Mouse (Mus musculus) G1E (cell line): ENCODE results near the gene Zfp384. TPM values are rescaled to one million over a fixed set of nuclear protein-coding genes. Genes with fewer than 3 reads are reported as not detected.
"Not testable (repeated sequence)": the region's sequence is repeated elsewhere in the genome, so short reads cannot be mapped to it uniquely, and the experiment has no call there.

Source experiments
- ATAC-seq: 2 replicates; pipeline ENCODE4 v1.8.0; 2016; ENCODE audit warnings: mild to moderate bottlenecking; ENCODE audit not compliant: insufficient number of reproducible peaks, poor library complexity, low FRiP score, severe bottlenecking; ENCODE audit errors: extremely low read depth
- DNase-seq: peaks from one replicate; pipeline ENCODE4 v3.0.0; 2012; ENCODE audit warnings: low spot score
- H3K27me3 ChIP-seq: 2 replicates; pipeline ENCODE4 v1.6.1; 2012; ENCODE audit warnings: mild to moderate bottlenecking, low read length, inconsistent platforms; ENCODE audit not compliant: insufficient read depth
- H3K36me3 ChIP-seq: replicated peaks from 2 replicates; pipeline ENCODE3; 2012; ENCODE audit warnings: mild to moderate bottlenecking, inconsistent platforms
- H3K4me1 ChIP-seq: 2 replicates; pipeline ENCODE4 v1.6.1; 2012; ENCODE audit warnings: low read depth, low read length, inconsistent platforms, mixed read lengths; ENCODE audit not compliant: insufficient read depth
- H3K4me3 ChIP-seq: 2 replicates; pipeline ENCODE4 v1.5.1; 2012; ENCODE audit warnings: low read depth, mild to moderate bottlenecking, inconsistent platforms, low read length, moderate library complexity, mixed read lengths
- H3K9me3 ChIP-seq: replicated peaks from 2 replicates; pipeline ENCODE4 v1.6.1; 2012; ENCODE audit warnings: inconsistent platforms
- CTCF ChIP-seq: IDR thresholded peaks from 2 replicates; pipeline ENCODE4 v1.5.1; 2012; ENCODE audit warnings: low read depth, low read length, inconsistent platforms, mixed read lengths
- GATA1 ChIP-seq: IDR thresholded peaks from 2 replicates; pipeline ENCODE4 v1.6.1; 2012; ENCODE audit warnings: borderline replicate concordance, low read length, inconsistent platforms, mixed read lengths
- GATA2 ChIP-seq: IDR thresholded peaks from 2 replicates; pipeline ENCODE4 v1.6.1; 2012; ENCODE audit warnings: low read depth, low read length, inconsistent platforms, borderline replicate concordance
- POLR2AphosphoS5 ChIP-seq: IDR thresholded peaks from 2 replicates; pipeline ENCODE4 v1.6.1; 2012; ENCODE audit warnings: low read depth, low read length, inconsistent platforms; ENCODE audit not compliant: insufficient replicate concordance
- TAL1 ChIP-seq: conservative IDR thresholded peaks from 2 replicates; pipeline ENCODE4 v1.6.1; 2012; ENCODE audit warnings: low read depth, low read length, inconsistent platforms, mixed read lengths
- polyA plus RNA-seq: library from polyadenylated mRNA; stranded (reverse); fragments of >175 nt; gene quantifications from 2 replicates; pipeline ENCODE4 v1.2.3, GENCODE M21; 2012
- total RNA-seq, 2 experiments: library from RNA; stranded (forward) in 1 of 2; stranded (reverse) in 1 of 2; fragments of 200-1000 nt in 1 of 2; fragments of >200 nt in 1 of 2; fragmentation: Nextera tagmentation in 1 of 2; gene quantifications; 2 replicates each; pipeline ENCODE4 v1.2.3; 2014 to 2017

Gene Zfp384
- total and polyA plus RNA-seq, 3 experiments, result 22.9 to 71.2 (median 51.7) TPM

GRCm38 (mm10) chr6:125046691-125047090 is 37.7 kb downstream of the Zfp384 start:
- ATAC-seq, result peak; percentile 68
- Histone ChIP-seq H3K4me3 (no peak overlapping the region), H3K27me3 (no peaks in the 10 kb centered on the region), H3K9me3 (no peaks in the 10 kb centered on the region), H3K4me1 (peaks cover 18% of the 10 kb centered on the region), H3K36me3 (peaks cover 91% of the 10 kb centered on the region)
- peak; percentile 57 for DNase-seq
- peak; percentile 85 for TF ChIP-seq CTCF
- TF ChIP-seq TAL1, result no peak

GRCm38 (mm10) chr6:125049678-125050077 is 40.7 kb downstream of the Zfp384 start, which contains the start of gene Acrbp:
Acrbp (plus strand) TSS chr6:125049689.
- DNase-seq, result no peak
- Histone ChIP-seq H3K4me1 (peaks cover 10% of the 10 kb centered on the region; the same call in 1 of the 2 replicates), H3K27me3 (no peaks in the 10 kb centered on the region), H3K4me3 (no peak within 1 kb of the TSS), H3K36me3 (peaks cover 89% of the 10 kb centered on the region), H3K9me3 (no peaks in the 10 kb centered on the region)
- no peak for ATAC-seq
- no peak for TF ChIP-seq CTCF
- no peak for TF ChIP-seq GATA1
- TF ChIP-seq POLR2AphosphoS5, result no peak
- no peak for TF ChIP-seq GATA2
- TF ChIP-seq TAL1, result no peak

DNA sequence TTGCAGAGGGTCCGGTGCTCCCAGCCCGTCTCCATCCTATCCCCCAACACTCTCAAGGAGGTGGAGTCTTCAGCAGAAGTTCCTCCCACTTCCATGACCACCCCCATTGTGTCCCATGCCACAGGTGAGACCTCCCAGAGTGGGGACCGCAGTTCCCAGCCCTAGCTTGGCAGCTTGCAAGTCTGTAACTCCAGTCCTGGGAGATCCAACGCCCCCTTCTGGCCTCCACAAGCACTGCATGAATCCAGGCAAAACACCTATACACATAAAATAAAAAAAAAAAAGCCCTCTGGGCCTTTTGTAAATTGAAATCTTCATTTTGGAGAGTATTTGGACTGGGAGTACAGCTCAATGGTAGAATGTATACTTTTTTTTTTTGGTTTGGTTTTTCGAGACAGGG is 42.3 kb downstream of the Zfp384 start:
- H3K9me3 ChIP-seq, result no peaks in the 10 kb centered on the region
- TF ChIP-seq GATA2 (no peak), CTCF (peak; percentile 10; the same call in 1 of the 2 replicates)
- DNase-seq, result no peak
- peaks cover 83% of the 10 kb centered on the region for H3K36me3 ChIP-seq
- H3K4me1 ChIP-seq, result peaks cover 10% of the 10 kb centered on the region; the same call in 1 of the 2 replicates
- no peak overlapping the region for H3K4me3 ChIP-seq
- H3K27me3 ChIP-seq, result no peaks in the 10 kb centered on the region
- ATAC-seq, result no peak

GRCm38 (mm10) chr6:125061493-125061892 is 52.5 kb downstream of the Zfp384 start:
- no peak for TF ChIP-seq GATA2
- TF ChIP-seq GATA1, result no peak
- no peak for TF ChIP-seq TAL1
- TF ChIP-seq POLR2AphosphoS5, result no peak
- no peak for TF ChIP-seq CTCF
- ATAC-seq, result no peak
- peaks cover 12% of the 10 kb centered on the region for H3K4me1 ChIP-seq
- no peak overlapping the region for H3K4me3 ChIP-seq
- no peaks in the 10 kb centered on the region for H3K36me3 ChIP-seq
- DNase-seq, result no peak
- H3K27me3 ChIP-seq, result peaks cover 32% of the 10 kb centered on the region
- no peaks in the 10 kb centered on the region for H3K9me3 ChIP-seq

DNA sequence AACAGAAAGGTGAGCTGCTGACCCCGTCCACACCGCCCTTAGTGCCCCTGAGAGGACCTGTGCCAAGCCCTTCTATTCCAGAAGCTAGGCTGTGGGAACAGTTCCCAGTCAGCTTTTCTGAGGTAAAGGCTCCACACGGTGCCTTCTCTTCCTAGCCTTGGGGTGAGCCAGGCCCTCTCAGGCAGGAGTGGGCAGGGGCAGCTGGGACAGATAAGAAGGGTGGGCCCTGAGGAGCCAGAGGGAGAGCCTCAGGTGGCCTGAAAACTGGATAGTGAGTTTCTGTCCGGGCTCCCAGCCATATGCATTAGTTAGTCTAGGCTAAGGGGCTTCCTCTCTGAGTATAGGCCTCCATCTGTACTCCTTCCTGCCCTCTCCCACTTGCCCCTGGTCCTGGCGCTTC is 53.6 kb downstream of the Zfp384 start:
- H3K27me3 ChIP-seq, result peaks cover 32% of the 10 kb centered on the region
- DNase-seq, result no peak
- H3K4me1 ChIP-seq, result peaks cover 19% of the 10 kb centered on the region
- ATAC-seq, result no peak
- TF ChIP-seq GATA1, result no peak
- no peak for TF ChIP-seq GATA2
- H3K9me3 ChIP-seq, result no peaks in the 10 kb centered on the region
- H3K36me3 ChIP-seq, result no peaks in the 10 kb centered on the region
- no peak overlapping the region for H3K4me3 ChIP-seq

DNA sequence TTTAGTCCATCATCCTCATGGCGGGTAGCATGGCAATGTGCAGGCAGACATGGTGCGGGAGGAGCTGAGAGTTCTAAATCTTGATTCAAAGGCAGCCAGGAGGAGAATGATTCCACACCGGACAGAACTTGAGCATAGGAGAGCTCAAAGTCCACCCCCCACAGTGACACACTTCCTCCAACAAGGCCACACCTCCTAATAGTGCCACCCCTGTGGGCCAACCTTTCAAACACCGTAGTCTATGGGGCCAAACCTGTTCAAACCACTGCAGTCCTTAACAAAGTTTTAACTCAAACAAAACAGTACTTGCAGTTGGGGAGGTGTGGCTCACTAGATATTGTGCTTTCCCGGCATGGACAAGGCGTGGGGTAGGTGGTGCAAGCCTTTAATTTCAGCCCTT is 55.0 kb downstream of the Zfp384 start:
- DNase-seq, result no peak
- H3K9me3 ChIP-seq, result no peaks in the 10 kb centered on the region
- no peaks in the 10 kb centered on the region for H3K36me3 ChIP-seq
- no peak overlapping the region for H3K4me3 ChIP-seq
- no peak for ATAC-seq
- TF ChIP-seq POLR2AphosphoS5, result no peak
- no peak for TF ChIP-seq GATA2
- no peak for TF ChIP-seq GATA1
- no peak for TF ChIP-seq TAL1
- TF ChIP-seq CTCF, result no peak
- peaks cover 28% of the 10 kb centered on the region for H3K27me3 ChIP-seq
- peaks cover 30% of the 10 kb centered on the region for H3K4me1 ChIP-seq

GRCm38 (mm10) chr6:125065223-125065622 is 56.3 kb downstream of the Zfp384 start:
- H3K27me3 ChIP-seq, result peaks cover 27% of the 10 kb centered on the region
- H3K9me3 ChIP-seq, ATAC-seq, H3K36me3 ChIP-seq, H3K4me3 ChIP-seq, DNase-seq: not testable (repeated sequence)
- peaks cover 40% of the 10 kb centered on the region for H3K4me1 ChIP-seq
